Mouse (Mus musculus) neural tube, embryonic 14.5 days (tissue): ENCODE measurements at regions not wholly inside any gene's neighbourhood (a gene's known extent, or its start where the extent isn't known, plus 50 kb on each side); places are given as distances from the start of the nearest gene placed in this dataset.
"Not testable (repeated sequence)": the region's sequence is repeated elsewhere in the genome, so short reads cannot be mapped to it uniquely, and the experiment has no call there.

Experiments
- ATAC-seq: fragments of 200-750 bp; cut with Nextera tagmentation; 2 replicates; pipeline ENCODE4 v1.8.0; 2017; ENCODE audit warnings: low read depth, mild to moderate bottlenecking, moderate TSS enrichment, moderate library complexity
- H3K27ac ChIP-seq: fragments of 300-500 bp; sonication (generic); 2 replicates; pipeline ENCODE4 v1.5.1; 2014; ENCODE audit warnings: low read depth, mild to moderate bottlenecking, control low read depth, low read length, moderate library complexity, mixed read lengths
- H3K27me3 ChIP-seq: fragments of 300-500 bp; sonication (generic); 2 replicates; pipeline ENCODE4 v1.6.1; 2014; ENCODE audit warnings: low read length; ENCODE audit not compliant: control insufficient read depth, insufficient read depth
- H3K36me3 ChIP-seq: fragments of 300-500 bp; sonication (generic); 2 replicates; pipeline ENCODE4 v1.6.1; 2014; ENCODE audit warnings: low read length, mixed read lengths; ENCODE audit not compliant: control insufficient read depth, insufficient read depth
- H3K4me1 ChIP-seq: fragments of 300-500 bp; sonication (generic); 2 replicates; pipeline ENCODE4 v1.6.1; 2014; ENCODE audit warnings: low read length; ENCODE audit not compliant: control insufficient read depth, insufficient read depth
- H3K4me2 ChIP-seq: fragments of 300-500 bp; sonication (generic); 2 replicates; pipeline ENCODE4 v1.6.1; 2014; ENCODE audit warnings: mild to moderate bottlenecking, low read depth, low read length, control low read depth
- H3K4me3 ChIP-seq: fragments of 300-500 bp; sonication (generic); 2 replicates; pipeline ENCODE4 v1.5.1; 2014; ENCODE audit warnings: low read depth, low read length, control low read depth, mixed read lengths
- H3K9ac ChIP-seq: fragments of 300-500 bp; sonication (generic); replicated peaks from 2 replicates; pipeline ENCODE4 v1.6.1; 2014; ENCODE audit warnings: low read depth, mild to moderate bottlenecking, control low read depth, low read length, mixed read lengths
- H3K9me3 ChIP-seq: fragments of 300-500 bp; sonication (generic); 2 replicates; pipeline ENCODE4 v1.6.1; 2016; ENCODE audit warnings: low read length; ENCODE audit not compliant: control insufficient read depth
- WGBS: fragments of 180-500 bp; shearing (Covaris S2); extraction: QIAGEN DNeasy Blood & Tissue Kit; methylation state at CpG from one replicate; pipeline ENCODE4 v1.1.7; 2014; 5-methylcytosine and 5-hydroxymethylcytosine counted together

DNA sequence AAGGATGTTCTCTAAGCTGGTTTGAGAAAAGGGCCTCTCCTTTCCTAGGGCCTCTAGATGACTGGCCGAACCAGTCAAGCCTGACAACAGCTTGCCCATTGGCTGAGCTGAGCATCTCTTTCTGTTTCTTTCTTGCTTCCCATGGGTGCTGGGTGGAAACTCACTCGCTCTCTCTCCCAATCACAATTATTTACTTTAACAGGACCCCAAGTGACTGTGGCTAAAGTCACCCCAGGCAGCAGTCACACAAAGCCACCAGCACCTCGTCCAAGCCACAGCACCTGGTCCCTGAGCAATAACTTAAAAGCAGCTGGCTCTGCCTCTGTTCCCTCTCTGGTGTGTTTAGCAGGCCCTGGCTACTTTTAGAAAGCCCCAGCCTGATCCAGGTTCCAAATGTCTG lies 64.3 kb upstream of the Fzd7 start:
- Histone ChIP-seq H3K4me1 (0 out of 2 replicates have a peak, but pooled peaks cover 7% of the 10 kb centered on the region), H3K4me2 (no peak overlapping the region), H3K9ac (no peak overlapping the region), H3K27me3 (no peaks in the 10 kb centered on the region), H3K27ac (no peak overlapping the region), H3K4me3 (no peak overlapping the region), H3K9me3 (no peaks in the 10 kb centered on the region), H3K36me3 (no peaks in the 10 kb centered on the region)
- WGBS = 53% methylated on average over 3 of the region's 3 CpGs
- no peak for ATAC-seq

DNA sequence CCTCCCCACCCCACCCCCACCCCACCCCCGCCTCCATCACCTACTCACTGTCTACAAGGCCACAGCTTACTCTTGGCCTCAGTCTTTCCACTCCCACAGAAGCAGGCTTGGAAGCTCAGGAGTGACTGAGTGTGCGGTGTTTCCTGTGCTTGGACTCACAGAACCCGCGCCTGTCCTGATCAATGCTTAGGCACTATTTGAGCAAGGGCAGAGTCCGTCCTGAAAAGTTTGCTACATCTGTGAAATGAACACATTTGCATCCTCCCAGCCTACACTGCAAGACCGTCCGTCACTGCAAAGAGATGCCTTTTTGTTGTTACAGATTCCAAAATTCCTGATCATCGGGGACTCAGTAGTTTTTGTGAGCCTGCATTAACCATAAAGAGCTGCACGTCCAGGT lies 63.5 kb upstream of the Fzd7 start:
- H3K27me3 ChIP-seq = no peaks in the 10 kb centered on the region
- no peak overlapping the region for H3K9ac ChIP-seq
- ATAC-seq = no peak
- H3K27ac ChIP-seq = no peak overlapping the region
- WGBS = 92% methylated on average over 9 of the region's 9 CpGs
- H3K36me3 ChIP-seq = no peaks in the 10 kb centered on the region
- H3K4me1 ChIP-seq = 0 out of 2 replicates have a peak, but pooled peaks cover 7% of the 10 kb centered on the region
- H3K4me3 ChIP-seq = no peak overlapping the region
- H3K9me3 ChIP-seq = no peaks in the 10 kb centered on the region
- H3K4me2 ChIP-seq = no peak overlapping the region

DNA sequence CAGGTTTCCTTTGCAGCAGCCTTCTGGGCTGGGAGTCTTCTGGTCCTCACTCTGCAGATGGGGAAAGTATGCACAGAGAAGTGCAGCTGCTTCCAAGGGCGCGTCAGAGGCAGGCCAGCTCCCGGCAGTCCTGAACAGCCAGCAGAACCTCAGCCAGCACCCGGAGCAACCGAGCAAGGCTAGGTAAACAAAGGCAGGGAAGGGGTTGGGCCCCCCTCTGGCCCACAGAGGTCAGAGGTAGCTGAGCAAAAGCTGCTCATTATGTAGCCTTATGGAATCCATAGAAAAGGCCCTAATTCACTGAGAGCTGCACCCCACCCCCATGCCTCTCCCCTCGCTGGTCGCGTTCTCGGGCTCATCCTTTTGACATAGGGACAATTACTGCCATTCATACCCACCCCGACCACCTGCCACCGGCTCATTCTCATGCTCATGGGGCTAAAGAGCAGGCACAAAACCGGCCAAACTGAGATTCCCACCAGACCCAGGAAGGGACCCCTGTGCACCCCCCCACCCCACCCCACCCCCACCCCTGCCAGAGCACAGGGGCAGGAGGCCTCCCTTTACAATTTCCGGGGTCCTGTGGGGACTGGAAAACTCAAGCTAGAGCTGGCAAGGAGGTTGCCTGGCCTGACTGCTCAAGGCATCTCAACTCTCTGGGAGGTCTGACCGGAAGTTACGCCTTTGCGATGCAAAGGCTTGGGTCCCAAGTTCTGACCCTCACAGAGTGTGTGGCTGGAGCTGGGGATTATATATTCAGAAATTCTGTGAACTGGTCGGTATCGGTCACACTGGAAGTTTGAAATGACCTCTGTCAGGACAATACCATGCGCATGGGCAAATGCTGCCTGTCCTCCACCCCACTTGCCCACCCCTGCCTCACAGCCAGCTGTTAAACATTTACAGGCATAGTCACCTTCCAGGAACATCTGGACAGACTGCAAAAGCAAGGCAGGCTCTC lies 59.0 kb upstream of the Fzd7 start:
- peak; percentile 64; the same call in 1 of the 2 replicates for ATAC-seq

DNA sequence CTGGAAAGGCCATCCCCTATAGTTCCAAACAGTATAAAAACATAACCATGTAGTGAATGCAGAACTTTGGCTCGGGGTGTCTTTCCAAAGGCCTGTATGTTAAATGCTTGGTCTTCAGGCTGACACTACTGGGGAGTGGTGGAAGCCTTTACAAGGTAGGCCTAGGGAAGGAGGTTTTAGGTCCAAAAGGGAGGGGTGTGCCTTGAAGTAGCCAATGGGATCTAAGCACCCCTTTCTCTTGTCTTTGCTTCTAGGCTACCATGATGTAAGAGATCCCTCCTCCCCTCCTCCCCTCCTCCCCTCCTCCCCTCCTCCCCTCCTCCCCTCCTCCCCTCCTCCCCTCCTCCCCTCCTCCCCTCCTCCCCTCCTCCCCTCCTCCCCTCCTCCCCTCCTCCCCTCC lies 56.5 kb upstream of the Fzd7 start:
- H3K36me3 ChIP-seq, H3K9ac ChIP-seq, ATAC-seq, H3K9me3 ChIP-seq, H3K4me1 ChIP-seq, H3K4me3 ChIP-seq, H3K4me2 ChIP-seq, H3K27ac ChIP-seq, H3K27me3 ChIP-seq: not testable (repeated sequence)
- WGBS = 100% methylated on average over 1 of the region's 1 CpGs

More for the DNA sequence above, 59.0 kb upstream of the Fzd7 start:
- Histone ChIP-seq H3K4me3 (no peak overlapping the region), H3K27ac (no peak overlapping the region), H3K27me3 (no peaks in the 10 kb centered on the region), H3K4me2 (no peak overlapping the region), H3K9ac (no peak overlapping the region), H3K9me3 (no peaks in the 10 kb centered on the region), H3K36me3 (no peaks in the 10 kb centered on the region), H3K4me1 (0 out of 2 replicates have a peak, but pooled peaks cover 3% of the 10 kb centered on the region)
- 11% methylated on average over 19 of the region's 19 CpGs for WGBS

DNA sequence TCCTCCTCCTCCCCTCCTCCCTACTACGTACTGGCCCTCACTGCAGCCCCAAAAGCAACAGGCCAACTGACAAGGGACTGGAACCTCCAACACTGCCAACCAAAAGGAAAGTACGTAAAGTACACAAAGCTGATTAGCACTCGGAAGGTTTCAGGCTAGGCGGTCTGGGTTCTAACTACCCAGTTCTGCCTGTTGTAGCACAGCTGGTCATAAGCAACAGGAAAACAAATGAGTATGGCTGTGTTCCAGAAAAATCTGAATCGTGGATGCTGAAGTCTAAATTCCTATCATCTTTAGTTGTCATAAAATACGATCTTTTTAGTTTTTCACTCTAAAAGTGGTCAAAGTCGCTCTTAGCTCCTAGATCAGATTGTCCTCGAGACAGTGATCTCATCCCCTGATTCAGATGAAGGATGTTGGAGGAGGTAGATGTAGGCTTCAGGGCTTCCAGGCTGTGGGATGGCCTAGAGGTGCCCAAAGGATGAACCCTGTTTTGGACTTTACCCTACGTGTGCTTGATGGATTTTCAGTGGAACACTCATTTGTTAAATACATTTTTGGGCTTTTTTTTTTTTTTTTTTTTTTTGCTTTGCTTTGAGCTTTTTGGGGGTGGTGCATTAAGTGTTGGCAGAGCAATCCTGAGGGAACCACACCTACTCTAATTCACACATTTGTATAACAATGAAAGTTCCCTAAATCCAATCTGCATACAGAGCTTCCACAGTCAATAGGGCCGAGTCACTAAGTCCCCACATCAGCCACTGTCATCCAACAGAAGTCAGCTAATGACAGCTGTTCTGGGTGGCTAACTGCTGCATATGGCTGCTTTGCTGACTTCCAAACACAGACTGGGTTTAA lies 55.6 kb upstream of the Fzd7 start:
- Histone ChIP-seq H3K27me3 (no peaks in the 10 kb centered on the region), H3K9ac (no peak overlapping the region), H3K4me1 (0 out of 2 replicates have a peak, but pooled peaks cover 3% of the 10 kb centered on the region), H3K9me3 (no peaks in the 10 kb centered on the region), H3K4me2 (no peak overlapping the region), H3K36me3 (no peaks in the 10 kb centered on the region), H3K4me3 (no peak overlapping the region), H3K27ac (no peak overlapping the region)
- no peak for ATAC-seq
- 73% methylated on average over 9 of the region's 10 CpGs for WGBS

DNA sequence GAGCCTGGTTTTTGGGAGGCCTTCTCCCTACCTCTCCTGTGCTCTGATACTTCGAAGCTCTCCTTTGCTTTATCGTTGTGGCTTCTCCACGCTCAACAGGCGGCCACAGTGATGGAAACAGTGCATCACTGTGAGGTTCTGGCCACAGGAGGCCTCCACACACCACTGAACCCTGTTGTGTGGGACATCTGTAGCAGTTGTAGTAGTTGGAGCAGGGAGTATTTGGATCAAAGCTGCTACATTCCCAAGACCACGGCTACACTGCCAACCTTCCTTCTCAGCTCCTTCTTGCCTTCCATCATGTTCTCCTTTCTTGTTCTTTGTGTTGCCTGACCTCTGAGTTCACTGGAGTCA lies 55.0 kb upstream of the Fzd7 start:
- Histone ChIP-seq H3K9me3 (no peaks in the 10 kb centered on the region), H3K4me1 (0 out of 2 replicates have a peak, but pooled peaks cover 3% of the 10 kb centered on the region), H3K4me3 (no peak overlapping the region), H3K36me3 (no peaks in the 10 kb centered on the region), H3K4me2 (no peak overlapping the region), H3K27ac (no peak overlapping the region), H3K27me3 (no peaks in the 10 kb centered on the region), H3K9ac (no peak overlapping the region)
- WGBS = 58% methylated on average over 5 of the region's 5 CpGs
- no peak for ATAC-seq

DNA sequence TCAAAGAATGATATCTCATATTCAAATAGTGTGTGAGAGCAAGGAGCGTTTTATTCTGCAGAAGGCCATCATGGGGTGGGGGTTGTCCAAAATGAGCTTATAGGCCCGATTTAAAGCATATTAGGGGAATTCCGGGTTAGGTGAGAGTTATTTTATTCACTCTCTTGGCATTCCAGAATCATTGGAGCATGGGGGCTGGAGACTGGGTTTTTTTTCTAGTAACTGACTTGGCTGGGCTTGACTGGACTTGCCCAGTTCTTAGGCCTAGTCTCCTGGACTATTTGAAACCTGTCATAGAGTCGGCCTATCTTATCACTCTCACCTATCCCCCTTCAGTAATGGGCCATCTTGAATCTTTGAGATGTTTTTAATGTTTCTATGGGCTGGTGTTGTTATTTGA lies 52.9 kb upstream of the Fzd7 start:
- Histone ChIP-seq H3K9ac (no peak overlapping the region), H3K4me1 (no peaks in the 10 kb centered on the region), H3K27ac (no peak overlapping the region), H3K4me3 (no peak overlapping the region), H3K9me3 (no peaks in the 10 kb centered on the region), H3K36me3 (no peaks in the 10 kb centered on the region), H3K4me2 (no peak overlapping the region), H3K27me3 (no peaks in the 10 kb centered on the region)
- ATAC-seq = no peak
- 91% methylated on average over 4 of the region's 4 CpGs for WGBS

DNA sequence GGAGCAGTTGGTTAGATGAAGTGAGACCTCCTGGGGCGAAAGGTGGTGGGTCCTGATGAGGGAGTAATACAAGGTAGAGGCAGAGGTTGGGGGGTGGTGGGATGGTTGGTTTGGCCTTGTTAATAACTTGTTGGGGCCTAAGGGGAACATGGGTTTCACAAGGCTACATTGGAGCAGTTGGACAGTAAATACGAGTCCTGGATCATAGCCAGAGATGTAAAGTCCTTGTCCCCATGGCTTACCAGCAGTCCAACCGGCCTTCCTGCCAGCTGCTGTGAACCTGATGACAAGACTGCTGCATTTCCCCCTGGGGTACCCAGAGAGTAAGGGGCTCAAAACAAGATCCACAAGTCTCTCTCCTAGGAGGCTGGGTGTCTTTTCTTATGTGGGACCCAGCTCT lies 52.0 kb upstream of the Fzd7 start:
- 80% methylated on average over 3 of the region's 3 CpGs for WGBS
- no peaks in the 10 kb centered on the region for H3K36me3 ChIP-seq
- H3K27ac ChIP-seq = no peak overlapping the region
- no peak overlapping the region for H3K4me3 ChIP-seq
- no peak for ATAC-seq
- H3K9ac ChIP-seq = no peak overlapping the region
- H3K4me2 ChIP-seq = no peak overlapping the region
- no peaks in the 10 kb centered on the region for H3K9me3 ChIP-seq
- no peaks in the 10 kb centered on the region for H3K4me1 ChIP-seq
- no peaks in the 10 kb centered on the region for H3K27me3 ChIP-seq
